Mouse (Mus musculus): ENCODE results near the gene Arhgap24.

The Arhgap24 gene

DNA sequence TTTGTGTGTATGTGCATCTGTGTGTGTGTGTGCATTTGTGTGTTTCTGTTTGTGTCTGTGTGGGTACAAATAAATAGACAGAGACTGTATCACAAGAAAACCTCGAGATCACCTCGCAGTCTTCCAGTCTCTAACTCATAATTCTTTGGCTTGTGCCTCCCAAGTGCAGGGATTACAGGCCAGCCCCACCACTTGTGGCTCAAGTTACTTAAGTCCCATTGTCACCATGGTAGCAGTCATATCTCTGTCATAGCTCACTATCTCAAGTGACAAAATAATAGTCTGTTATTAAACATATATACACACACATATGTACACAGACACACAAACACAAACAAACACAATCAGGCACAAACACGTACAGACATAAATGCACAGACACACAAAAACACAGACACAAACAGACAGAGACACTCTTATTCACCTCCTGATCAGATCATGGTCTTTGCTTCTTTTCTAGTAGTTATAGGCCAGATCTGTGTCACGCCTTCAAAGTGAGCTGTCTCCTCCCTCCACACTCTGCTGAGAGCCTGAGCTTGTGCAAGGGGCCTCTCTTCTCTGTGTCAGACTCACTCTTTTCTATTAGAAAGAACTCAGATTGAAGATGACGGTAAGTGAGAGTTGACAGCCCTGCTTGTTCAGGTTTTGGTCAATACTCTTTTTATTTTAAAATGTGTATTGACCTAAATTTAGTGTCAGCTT lies 261.5 kb downstream of the Arhgap24 start:
- DNase-seq (ENCODE audit: low spot score in 2 of 2): no peak

DNA sequence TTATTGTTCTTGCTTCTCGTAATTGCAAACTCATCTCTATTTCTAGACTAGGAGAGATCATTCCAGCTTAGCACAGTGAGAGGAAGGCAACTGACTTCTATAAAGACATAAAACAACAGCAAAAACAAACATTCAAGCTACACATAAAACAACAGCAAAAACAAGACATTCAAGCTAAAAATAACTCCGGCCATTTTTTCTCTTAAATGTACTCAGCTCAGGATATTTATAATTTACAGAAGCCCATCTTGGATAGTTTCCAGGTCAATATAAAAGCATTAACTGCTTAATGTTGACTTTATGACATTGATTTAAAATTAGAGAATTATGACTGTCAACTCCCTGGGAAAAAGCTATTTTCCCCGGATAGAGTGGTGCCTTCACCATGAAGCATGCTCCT lies 262.2 kb downstream of the Arhgap24 start:
- DNase-seq (ENCODE audit: low spot score in 2 of 2): no peak

DNA sequence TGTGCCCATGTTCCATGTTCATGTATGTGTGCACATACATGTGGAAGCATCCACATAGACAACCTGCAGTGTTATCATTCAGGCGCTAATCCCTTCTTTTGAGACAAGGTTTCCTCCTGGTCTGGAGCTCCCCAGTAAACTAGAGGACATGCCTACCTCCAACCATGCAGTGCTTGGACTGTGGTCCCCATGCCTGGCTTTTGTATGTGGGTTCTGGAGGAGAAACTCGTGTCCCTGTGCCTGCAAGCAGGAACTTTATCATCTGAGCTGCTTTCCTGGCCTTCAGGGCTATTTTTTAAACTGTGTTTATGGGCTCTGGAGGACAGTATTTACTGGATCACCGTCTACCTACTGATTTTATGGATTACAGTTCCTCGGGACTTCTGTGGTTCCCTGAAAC lies 262.9 kb downstream of the Arhgap24 start:
- DNase-seq (ENCODE audit: low spot score in 2 of 2): no peak

DNA sequence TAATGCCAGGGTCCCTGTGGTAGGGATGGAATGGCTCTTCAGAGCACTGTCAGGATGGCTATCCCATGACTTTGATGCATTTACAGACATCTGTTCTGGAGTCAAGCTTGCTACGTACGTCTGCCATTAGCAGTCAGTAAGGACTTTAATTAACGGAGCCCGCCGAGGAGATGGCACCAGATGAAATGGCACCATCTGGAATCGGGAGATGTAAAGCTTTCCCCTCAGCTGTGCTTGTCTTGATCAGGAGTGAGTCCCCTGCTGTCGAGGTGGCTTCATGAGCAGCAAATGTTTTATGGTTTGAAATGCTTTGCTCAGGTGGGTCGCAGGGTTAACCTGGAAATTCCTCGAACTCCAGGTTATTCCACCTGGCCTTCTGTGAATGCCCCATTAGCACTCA lies 267.0 kb downstream of the Arhgap24 start:
- no peak for DNase-seq (ENCODE audit: low spot score in 2 of 2)

- peak; percentile 68 to 71 for DNase-seq (ENCODE audit: low spot score in 2 of 2)
Observed at GRCm38 (mm10) chr5:102749020-102749419, 267.8 kb downstream of the Arhgap24 start.

DNA sequence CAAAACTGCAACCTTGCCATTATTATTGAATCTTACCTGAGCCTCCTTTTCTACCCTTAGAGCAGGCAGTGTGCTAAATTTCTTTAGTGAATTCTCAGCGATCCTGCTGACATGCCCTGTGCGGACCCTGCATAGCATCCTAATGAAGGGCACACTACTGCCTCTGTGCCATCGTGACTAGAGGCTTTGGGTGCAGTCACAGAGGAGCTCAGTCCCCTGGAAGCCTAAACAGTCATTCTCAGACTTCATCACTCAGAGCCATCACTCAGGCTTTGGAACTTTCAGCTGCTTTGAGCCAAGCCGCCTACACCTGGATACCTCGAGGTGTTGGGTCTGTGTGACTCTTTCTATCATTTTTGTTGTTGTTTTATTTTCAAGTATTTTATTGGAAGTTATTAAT lies 269.5 kb downstream of the Arhgap24 start:
- no peak for DNase-seq (ENCODE audit: low spot score in 2 of 2)

DNA sequence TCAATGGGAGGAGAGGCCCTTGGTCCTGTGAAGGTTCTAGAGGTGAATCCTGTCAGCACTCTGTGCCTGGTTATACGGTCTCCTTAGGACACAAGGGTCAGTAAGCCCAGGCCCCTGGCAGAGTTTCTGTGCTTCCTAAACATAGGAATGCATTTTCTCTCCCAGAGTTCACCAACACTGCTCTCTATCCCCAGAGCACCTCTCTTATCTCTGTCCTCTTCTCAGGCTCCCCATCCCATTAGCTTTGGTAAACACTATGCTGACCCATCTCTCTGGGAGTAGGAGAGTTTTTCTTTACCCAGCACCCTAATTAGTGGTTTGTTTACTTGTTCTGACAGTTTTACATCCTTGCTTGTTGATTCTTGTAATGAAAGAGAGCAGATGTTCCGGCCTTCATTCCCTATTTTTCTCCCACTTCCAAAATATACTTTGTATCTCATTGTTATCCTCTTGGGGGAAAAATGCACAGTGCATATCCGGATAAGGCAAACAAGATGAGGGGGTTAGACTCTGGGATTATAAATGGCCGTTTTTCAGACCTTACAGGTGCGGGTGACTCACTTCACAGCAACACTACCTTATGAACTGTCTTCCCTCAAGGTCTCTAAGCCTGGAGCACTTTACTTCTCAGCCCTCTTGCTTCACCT lies 270.6 kb downstream of the Arhgap24 start:
- DNase-seq (ENCODE audit: low spot score in 2 of 2): no peak

- no peak for DNase-seq (ENCODE audit: low spot score in 2 of 2)
Observed at GRCm38 (mm10) chr5:102752308-102752663, 271.1 kb downstream of the Arhgap24 start.

DNA sequence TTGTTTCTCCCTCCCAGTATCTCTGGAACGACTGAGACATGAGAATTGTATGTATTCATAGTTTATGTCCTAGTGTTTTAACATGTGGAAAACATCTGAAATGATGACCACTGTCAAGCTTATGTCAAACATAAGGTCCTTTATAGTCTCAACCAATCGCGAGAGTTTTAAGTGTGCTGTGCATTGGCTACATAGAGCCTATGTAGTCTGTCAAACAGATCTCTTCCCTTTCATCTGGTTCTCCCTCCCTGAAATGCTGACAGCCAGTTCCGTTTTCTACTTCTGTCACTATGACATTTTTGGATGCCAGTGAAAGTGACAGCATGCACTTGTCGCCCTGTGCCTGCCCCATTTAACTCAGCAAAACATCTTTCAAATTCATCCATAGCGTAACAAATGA lies 275.8 kb downstream of the Arhgap24 start:
- no peak for DNase-seq (ENCODE audit: low spot score in 2 of 2)

GRCm38 (mm10) chr5:102765694-102766093 lies 284.5 kb downstream of the Arhgap24 start:
- no peak for DNase-seq (ENCODE audit: low spot score in 2 of 2)

GRCm38 (mm10) chr5:102766311-102767057 lies 285.3 kb downstream of the Arhgap24 start:
- DNase-seq (ENCODE audit: low spot score in 2 of 2): peak in 1 of 2 experiments; percentile 36

- no peak for DNase-seq (ENCODE audit: low spot score in 2 of 2)
Observed at GRCm38 (mm10) chr5:102767058-102767444, 285.9 kb downstream of the Arhgap24 start.

DNA sequence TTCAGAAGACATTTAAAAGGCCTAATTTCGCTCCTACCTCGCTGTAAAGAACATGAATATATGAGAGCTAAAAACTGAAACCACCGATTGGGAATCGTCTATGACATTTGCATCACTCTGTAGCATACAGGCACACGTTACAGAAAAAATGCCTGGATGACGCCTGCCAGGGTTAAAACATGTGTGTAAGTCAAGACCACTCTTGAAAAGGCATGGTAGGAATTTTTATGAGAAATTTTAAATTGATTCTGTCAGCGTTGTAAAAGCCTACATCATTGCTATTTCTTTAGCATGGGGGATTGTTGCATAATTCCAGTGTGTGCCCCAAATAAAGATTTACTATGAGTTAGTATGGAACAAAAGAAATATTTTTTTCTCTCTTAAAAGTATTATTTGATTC lies 286.6 kb downstream of the Arhgap24 start:
- no peak for DNase-seq (ENCODE audit: low spot score in 2 of 2)

- no peak for DNase-seq (ENCODE audit: low spot score in 2 of 2)
Observed at GRCm38 (mm10) chr5:102768385-102769080, 287.3 kb downstream of the Arhgap24 start.

GRCm38 (mm10) chr5:102770611-102771010 lies 289.4 kb downstream of the Arhgap24 start:
- no peak for DNase-seq (ENCODE audit: low spot score in 2 of 2)

DNA sequence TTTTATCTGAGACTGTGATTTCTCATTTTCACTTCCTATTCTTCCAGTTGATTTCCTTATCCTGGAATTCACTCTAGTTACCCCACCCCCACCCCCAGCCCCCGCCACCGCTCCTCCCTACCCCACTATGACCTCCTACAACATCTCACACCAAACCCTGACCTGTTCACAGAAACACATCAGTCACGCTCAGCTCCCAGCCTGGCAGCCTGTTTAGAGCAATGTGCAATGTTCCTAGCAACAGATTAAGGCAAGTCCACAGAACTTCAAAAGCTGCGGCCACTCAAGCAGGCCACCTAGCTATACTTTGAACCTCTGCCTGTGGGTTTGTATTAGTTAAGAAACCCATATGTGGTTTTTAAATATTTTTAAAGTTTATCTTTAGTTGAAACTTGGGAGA lies 293.3 kb downstream of the Arhgap24 start:
- DNase-seq (ENCODE audit: low spot score in 2 of 2): peak in 1 of 2 experiments; percentile 11

- DNase-seq (ENCODE audit: low spot score in 2 of 2): no peak
Observed at GRCm38 (mm10) chr5:102777255-102777654, 296.1 kb downstream of the Arhgap24 start.

DNA sequence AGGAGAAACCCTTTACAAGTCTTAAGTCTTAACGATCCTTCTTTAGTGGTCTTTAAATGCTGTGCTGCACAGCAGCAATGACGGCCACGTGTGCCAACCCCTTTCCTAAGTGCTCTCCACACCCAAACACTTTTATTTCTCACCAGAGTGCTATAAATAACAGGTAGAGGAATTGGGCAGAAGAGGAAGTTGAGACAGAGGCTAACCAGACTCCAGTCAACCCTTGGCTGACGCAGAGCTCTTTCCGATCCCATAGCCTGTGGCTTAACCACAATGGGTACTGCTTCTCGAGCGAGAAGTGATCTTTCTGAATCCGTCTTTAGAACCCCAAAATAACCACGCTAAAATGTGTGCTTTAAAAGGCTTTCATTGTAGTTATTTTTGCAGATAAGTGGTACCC lies 296.7 kb downstream of the Arhgap24 start:
- DNase-seq (ENCODE audit: low spot score in 2 of 2): no peak

DNA sequence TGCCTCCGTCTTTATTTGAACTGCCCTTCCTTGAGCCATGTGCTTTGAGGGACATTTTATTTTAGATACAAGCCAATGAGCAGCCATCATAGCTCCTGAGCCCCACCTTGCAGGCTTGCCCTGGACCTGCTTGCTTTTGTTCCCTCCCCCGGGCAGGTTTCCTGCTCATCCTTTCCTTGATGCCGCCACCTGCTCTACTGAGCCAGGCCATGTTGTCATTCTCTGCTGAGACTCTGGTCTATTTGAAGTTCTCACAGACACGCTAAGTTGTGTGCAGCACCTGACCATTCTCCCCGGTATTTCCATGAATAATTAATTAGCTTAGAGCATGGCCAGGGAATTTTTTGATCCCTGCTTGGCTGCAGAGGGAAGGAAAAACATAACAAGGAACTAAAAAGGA lies 297.1 kb downstream of the Arhgap24 start:
- DNase-seq (ENCODE audit: low spot score in 2 of 2): no peak

GRCm38 (mm10) chr5:102783585-102783984 lies 302.4 kb downstream of the Arhgap24 start:
- no peak for DNase-seq (ENCODE audit: low spot score in 2 of 2)

DNA sequence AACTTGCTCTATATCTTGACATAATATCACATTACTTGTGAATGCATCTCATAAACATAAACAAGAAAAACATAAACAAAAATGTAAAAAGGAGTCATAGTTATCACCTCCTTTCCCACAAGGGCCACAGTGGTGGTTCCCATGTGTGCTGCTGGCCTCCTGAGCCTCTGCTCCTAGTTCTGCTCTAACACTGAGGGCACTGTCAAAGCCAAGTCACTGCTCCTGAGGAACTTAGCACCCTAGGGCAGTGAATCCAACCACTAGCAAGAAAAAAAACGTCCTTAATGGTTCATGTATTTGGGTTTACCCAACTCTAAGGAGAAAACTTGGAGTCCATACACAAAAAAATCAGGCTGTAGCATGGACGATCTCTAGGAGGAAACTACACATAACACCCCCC lies 304.9 kb downstream of the Arhgap24 start:
- no peak for DNase-seq (ENCODE audit: low spot score in 2 of 2)

- DNase-seq (ENCODE audit: low spot score in 2 of 2): no peak
Observed at GRCm38 (mm10) chr5:102788437-102788836, 307.2 kb downstream of the Arhgap24 start.

All from right cerebral cortex, postnatal 10 days (tissue).